8 mouse cellular contexts compared by ENCODE assay signal in the genomic region with DNA sequence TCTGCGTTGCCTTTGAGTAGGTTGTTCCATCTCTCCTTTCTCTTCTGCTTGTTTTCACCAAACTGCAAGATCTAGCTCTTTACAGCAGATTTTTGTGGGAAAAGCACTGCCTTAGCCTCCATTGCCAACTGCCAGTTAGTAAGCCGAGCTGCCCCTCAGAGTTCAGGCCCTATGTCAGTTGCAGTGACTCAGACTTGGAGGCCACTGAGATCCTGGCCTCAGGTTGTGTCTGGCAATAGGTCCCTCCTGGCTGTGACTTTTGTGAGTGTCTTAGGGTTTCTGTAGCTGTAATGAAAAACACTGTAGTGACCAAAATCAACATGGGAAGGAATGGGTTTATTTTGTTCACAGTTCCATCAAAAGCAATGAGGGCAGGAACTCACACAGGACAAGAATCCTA.
"Had no signal": no experiment of that assay in that cellular context is flagged by ENCODE, and none has a peak within 500 bp of the region (broad histone marks: within the 10 kb centered on the region; RNA-seq: fewer than 3 reads in every experiment).

No protein-coding gene starts in this region.

- DNase-seq: kidney, postnatal 25 days; layer of hippocampus, adult 9-11 months; layer of hippocampus, postnatal 36 days; lung, embryonic 14.5 days; lung, postnatal 10 days; right cerebral cortex, postnatal 14 days; thymus, adult 18-20 months; thymus, postnatal 14 days had no signal
